Comparison of ENCODE assay signal across 9 mouse cellular contexts in the genomic region with DNA sequence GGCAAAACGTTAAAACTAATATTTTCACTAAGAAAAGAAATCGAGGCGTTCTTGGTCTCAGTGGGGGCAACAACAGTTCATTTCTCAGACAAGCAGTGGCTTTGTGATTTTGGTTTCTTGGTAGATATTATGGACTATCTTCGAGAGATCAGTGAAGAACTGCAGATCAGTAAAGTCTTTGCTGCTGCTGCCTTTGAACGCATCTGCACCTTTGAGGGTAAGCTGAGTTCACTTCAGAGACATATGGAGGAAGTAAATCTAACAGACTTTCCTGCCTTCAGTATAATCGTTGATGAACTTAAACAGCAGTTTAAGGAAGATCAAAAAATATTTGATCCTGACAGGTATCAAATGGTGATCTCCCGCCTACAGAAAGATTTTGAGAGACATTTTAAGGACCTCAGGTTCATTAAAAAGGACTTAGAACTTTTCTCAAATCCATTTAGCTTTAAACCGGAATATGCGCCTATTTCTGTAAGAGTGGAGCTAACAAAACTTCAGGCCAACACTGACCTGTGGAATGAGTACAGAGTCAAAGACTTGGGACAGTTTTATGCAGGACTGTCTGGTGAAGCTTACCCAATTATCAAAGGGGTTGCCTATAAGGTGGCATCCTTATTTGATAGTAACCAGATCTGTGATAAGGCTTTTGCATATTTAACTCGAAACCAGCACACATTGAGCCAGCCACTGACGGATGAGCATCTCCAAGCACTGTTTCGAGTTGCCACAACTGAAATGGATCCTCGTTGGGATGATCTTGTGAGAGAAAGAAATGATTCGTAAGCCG. TPM values are rescaled to one million over a fixed set of nuclear protein-coding genes. Genes with fewer than 3 reads are reported as not detected.
DNase-seq lines count a peak whose midpoint lies in the region; ATAC-seq and TF ChIP-seq lines count a peak whose summit lies in the region.
"Had no signal": no experiment of that assay in that cellular context is flagged by ENCODE, and none has a peak within 500 bp of the region (broad histone marks: within the 10 kb centered on the region; RNA-seq: fewer than 3 reads in every experiment).

No protein-coding gene starts in this region.

- no peak for DNase-seq in kidney, postnatal 36 days
- no peak for DNase-seq in c-Kit-positive CD71-positive TER-119-positive erythroid progenitor cells, embryonic 14.5 days (ENCODE audit: low spot score)
- no peak for DNase-seq in adrenal gland, adult 8-10 months
- no peak for DNase-seq in kidney, postnatal 14 days
- DNase-seq: right cerebral cortex, postnatal 4 days had no signal

- WGBS in kidney, embryonic 15.5 days: 61% methylated on average over 15 of the region's 15 CpGs
- WGBS in intestine, postnatal 0 days: 44% methylated on average over 15 of the region's 15 CpGs
- WGBS in small intestine, adult 2 months: 25% methylated on average over 15 of the region's 15 CpGs

- H3K36me3 ChIP-seq in kidney, embryonic 15.5 days: peaks cover 30% of the 10 kb centered on the region
- peaks cover 9% of the 10 kb centered on the region for H3K36me3 ChIP-seq in intestine, postnatal 0 days (ENCODE audit: control insufficient read depth, insufficient read depth)
- peaks cover 4% of the 10 kb centered on the region for H3K36me3 ChIP-seq in small intestine, adult 2 months (ENCODE audit: control insufficient read depth, insufficient read depth, low read length)

- TF ChIP-seq CTCF in cortical plate, adult 2 months (IDR thresholded peaks at IDR 0.05; ENCODE audit: extremely low read depth, insufficient read depth, low read length): no peak
- TF ChIP-seq CTCF in intestine, postnatal 0 days (IDR thresholded peaks at IDR 0.05; ENCODE audit: low read depth): no peak
- TF ChIP-seq CTCF in small intestine, adult 2 months (IDR thresholded peaks at IDR 0.05; ENCODE audit: extremely low read depth, insufficient read length, insufficient replicate concordance, low read depth, low read length): no peak

- ATAC-seq in kidney, embryonic 15.5 days (replicated peaks; ENCODE audit: low FRiP score): no peak
- ATAC-seq in intestine, postnatal 0 days: no peak

- no peaks in the 10 kb centered on the region for H3K27me3 ChIP-seq in kidney, embryonic 15.5 days
- no peaks in the 10 kb centered on the region for H3K27me3 ChIP-seq in intestine, postnatal 0 days (replicated peaks; ENCODE audit: control insufficient read depth, insufficient read depth, low read length)
- no peaks in the 10 kb centered on the region for H3K27me3 ChIP-seq in small intestine, adult 2 months (ENCODE audit: control insufficient read depth, insufficient read depth, low read length)

- peak overlapping the region; percentile 62 for H3K4me2 ChIP-seq in kidney, embryonic 15.5 days
- peak overlapping the region; percentile 84 for H3K4me2 ChIP-seq in intestine, postnatal 0 days (replicated peaks; ENCODE audit: low read depth)

- peak overlapping the region; percentile 97 for H3K9ac ChIP-seq in kidney, embryonic 15.5 days
- H3K9ac ChIP-seq in intestine, postnatal 0 days (ENCODE audit: low read depth, low read length): peak overlapping the region; percentile 92; the same call in 1 of the 2 replicates

- H3K4me1 ChIP-seq in kidney, embryonic 15.5 days: peaks cover 41% of the 10 kb centered on the region
- H3K4me1 ChIP-seq in cortical plate, adult 2 months (ENCODE audit: control insufficient read depth, insufficient read depth, low read length): peaks cover 6% of the 10 kb centered on the region
- H3K4me1 ChIP-seq in intestine, postnatal 0 days (replicated peaks; ENCODE audit: control insufficient read depth, insufficient read depth, low read length): 0 out of 2 replicates have a peak, but pooled peaks cover 9% of the 10 kb centered on the region
- peaks cover 9% of the 10 kb centered on the region; the same call in 1 of the 2 replicates for H3K4me1 ChIP-seq in small intestine, adult 2 months (ENCODE audit: control insufficient read depth, insufficient read depth, insufficient read length, low read length)

- peak overlapping the region; percentile 90 for H3K4me3 ChIP-seq in kidney, embryonic 15.5 days (replicated peaks)
- peak overlapping the region; percentile 76 for H3K4me3 ChIP-seq in cortical plate, adult 2 months (ENCODE audit: insufficient read depth, low read length)
- peak overlapping the region; percentile 87 for H3K4me3 ChIP-seq in intestine, postnatal 0 days (ENCODE audit: low read depth, low read length)
- peak overlapping the region; percentile 74; the same call in 1 of the 2 replicates for H3K4me3 ChIP-seq in small intestine, adult 2 months (ENCODE audit: low read depth, low read length)

- TF ChIP-seq POLR2A in cortical plate, adult 2 months (IDR thresholded peaks at IDR 0.05; ENCODE audit: extremely low read depth, insufficient read depth, low read length): no peak
- TF ChIP-seq POLR2A in small intestine, adult 2 months (IDR thresholded peaks at IDR 0.05; ENCODE audit: low read depth, low read length): no peak

- H3K27ac ChIP-seq in kidney, embryonic 15.5 days: no peak overlapping the region
- H3K27ac ChIP-seq in cortical plate, adult 2 months (ENCODE audit: insufficient read depth, low read length): no peak overlapping the region
- peak overlapping the region; percentile 96; the same call in 1 of the 2 replicates for H3K27ac ChIP-seq in intestine, postnatal 0 days (ENCODE audit: low read depth, low read length)
- no peak overlapping the region for H3K27ac ChIP-seq in small intestine, adult 2 months (ENCODE audit: insufficient read depth, low read depth, low read length)

- H3K9me3 ChIP-seq in kidney, embryonic 15.5 days (replicated peaks): no peaks in the 10 kb centered on the region
- H3K9me3 ChIP-seq in intestine, postnatal 0 days (ENCODE audit: control insufficient read depth): no peaks in the 10 kb centered on the region

RNA-seq across cellular contexts. Expression of a gene that starts 1.5 kb away (rescaled TPM):
- 25.9 and 27.0 TPM in 2 replicates for polyA plus RNA-seq in kidney, embryonic 15.5 days (2015; fragmentation: Nextera tagmentation; extraction: Ambion mirVana)
- polyA plus RNA-seq in cortical plate, adult 2 months (2012; rRNA removed): 41.1 and 42.6 TPM in 2 replicates
- polyA plus RNA-seq in intestine, postnatal 0 days (2015; fragmentation: Nextera tagmentation; extraction: Ambion mirVana): 8.0 TPM in 2 replicates
- polyA plus RNA-seq in small intestine, adult 2 months (2012; rRNA removed): 1.8 and 2.1 TPM in 2 replicates
- 10 to 100 TPM; 53.3 to 64.1 (median 57.7) TPM for total RNA-seq in adrenal gland, adult 8-10 months (2022)

RNA-seq across cellular contexts. Expression of a gene that starts 1.6 kb away (rescaled TPM):
- 38.8 and 40.2 TPM in 2 replicates for polyA plus RNA-seq in kidney, embryonic 15.5 days (2015; fragmentation: Nextera tagmentation; extraction: Ambion mirVana)
- 28.4 and 37.9 TPM in 2 replicates for polyA plus RNA-seq in cortical plate, adult 2 months (2012; rRNA removed)
- polyA plus RNA-seq in intestine, postnatal 0 days (2015; fragmentation: Nextera tagmentation; extraction: Ambion mirVana): 11.7 and 12.3 TPM in 2 replicates
- polyA plus RNA-seq in small intestine, adult 2 months (2012; rRNA removed): 2.5 and 5.1 TPM in 2 replicates
- total RNA-seq in adrenal gland, adult 8-10 months (2022): 10 to 100 TPM; 14.7 to 31.2 (median 24.7) TPM

RNA-seq across cellular contexts. Expression of a gene that starts 38.3 kb away (rescaled TPM):
- 0.44 and 0.75 TPM in 2 replicates for polyA plus RNA-seq in kidney, embryonic 15.5 days (2015; fragmentation: Nextera tagmentation; extraction: Ambion mirVana)
- 383 and 430 TPM in 2 replicates for polyA plus RNA-seq in cortical plate, adult 2 months (2012; rRNA removed)
- polyA plus RNA-seq in intestine, postnatal 0 days (2015; fragmentation: Nextera tagmentation; extraction: Ambion mirVana): 0.39 and 0.46 TPM in 2 replicates
- 0.03 and 0.06 TPM in 2 replicates for polyA plus RNA-seq in small intestine, adult 2 months (2012; rRNA removed)
- 100 to 1,000 TPM in 2 of 4 experiments, 10 to 100 TPM in 2; 44.9 to 312 (median 173) TPM for total RNA-seq in adrenal gland, adult 8-10 months (2022)

Comparison
In these comparisons a context has a peak if more than half of its experiments do, and no peak if none do; other contexts are left out.
1. RNA of a gene that starts 38.3 kb away (polyA plus RNA-seq): 383 to 430 TPM in cortical plate, adult 2 months; 0.44 to 0.75 TPM in kidney, embryonic 15.5 days, 0.39 to 0.46 TPM in intestine, postnatal 0 days and 0.03 to 0.06 TPM in small intestine, adult 2 months; every median in the first group is over 100 times any median in the second.
2. Peak in every context shown above with its lines, with median percentiles within 50 percentile points of each other: H3K4me3 ChIP-seq.